Mouse (Mus musculus) kidney, adult 11 months (tissue): ENCODE data around the gene Mex3a.
"Not testable (repeated sequence)": the region's sequence is repeated elsewhere in the genome, so short reads cannot be mapped to it uniquely, and the experiment has no call there.

ENCODE experiments used
- DNase-seq: peaks from one replicate; pipeline ENCODE4 v3.0.0; 2022

The Mex3a gene

GRCm38 (mm10) chr3:88573810-88574209, 41.6 kb downstream of the Mex3a start:
- DNase-seq: no peak

GRCm38 (mm10) chr3:88575540-88575939, 43.3 kb downstream of the Mex3a start, which contains the start of gene Ssr2:
Ssr2 (plus strand) TSS chr3:88575876.
- DNase-seq: no peak

- not testable (repeated sequence) for DNase-seq
Measured at GRCm38 (mm10) chr3:88577846-88578245, 45.7 kb downstream of the Mex3a start.

- no peak for DNase-seq
Measured at GRCm38 (mm10) chr3:88578498-88579424, 46.6 kb downstream of the Mex3a start.

GRCm38 (mm10) chr3:88579454-88580117, 47.4 kb downstream of the Mex3a start:
- DNase-seq: peak; percentile 77

- no peak for DNase-seq
Measured at GRCm38 (mm10) chr3:88585769-88586168, 53.6 kb downstream of the Mex3a start.

GRCm38 (mm10) chr3:88586640-88587039, 54.4 kb downstream of the Mex3a start:
- no peak for DNase-seq

- no peak for DNase-seq
Measured at GRCm38 (mm10) chr3:88590246-88590645, 58.1 kb downstream of the Mex3a start.
